Mouse (Mus musculus) C2C12 (cell line): ENCODE measurements around the gene Il10.

Source experiments
- CEBPB ChIP-seq: IDR thresholded peaks from one replicate; pipeline ENCODE4 v1.6.1; 2011; ENCODE audit warnings: low read depth, mild to moderate bottlenecking, control low read depth, moderate library complexity
- CTCF ChIP-seq: IDR thresholded peaks from one replicate; pipeline ENCODE4 v1.5.1; 2011; ENCODE audit not compliant: control insufficient read depth, insufficient read depth, insufficient read length
- FOSL1 ChIP-seq: IDR thresholded peaks from one replicate; pipeline ENCODE4 v1.8.0; 2011; ENCODE audit warnings: mild to moderate bottlenecking, low read length; ENCODE audit not compliant: poor library complexity, insufficient read depth, severe bottlenecking
- MAX ChIP-seq: IDR thresholded peaks from one replicate; pipeline ENCODE4 v1.6.1; 2011; ENCODE audit warnings: mild to moderate bottlenecking, control low read depth
- MYOD1 ChIP-seq: IDR thresholded peaks from one replicate; pipeline ENCODE4 v1.6.1; 2011; ENCODE audit warnings: low read depth; ENCODE audit not compliant: control insufficient read depth, insufficient read length
- MYOG ChIP-seq: IDR thresholded peaks from one replicate; pipeline ENCODE4 v1.6.1; 2011; ENCODE audit not compliant: control insufficient read depth, insufficient read length; ENCODE audit errors: extremely low read depth
- USF1 ChIP-seq: IDR thresholded peaks from one replicate; pipeline ENCODE4 v1.6.1; 2011; ENCODE audit warnings: low read depth, mild to moderate bottlenecking, control low read depth, moderate library complexity

DNA sequence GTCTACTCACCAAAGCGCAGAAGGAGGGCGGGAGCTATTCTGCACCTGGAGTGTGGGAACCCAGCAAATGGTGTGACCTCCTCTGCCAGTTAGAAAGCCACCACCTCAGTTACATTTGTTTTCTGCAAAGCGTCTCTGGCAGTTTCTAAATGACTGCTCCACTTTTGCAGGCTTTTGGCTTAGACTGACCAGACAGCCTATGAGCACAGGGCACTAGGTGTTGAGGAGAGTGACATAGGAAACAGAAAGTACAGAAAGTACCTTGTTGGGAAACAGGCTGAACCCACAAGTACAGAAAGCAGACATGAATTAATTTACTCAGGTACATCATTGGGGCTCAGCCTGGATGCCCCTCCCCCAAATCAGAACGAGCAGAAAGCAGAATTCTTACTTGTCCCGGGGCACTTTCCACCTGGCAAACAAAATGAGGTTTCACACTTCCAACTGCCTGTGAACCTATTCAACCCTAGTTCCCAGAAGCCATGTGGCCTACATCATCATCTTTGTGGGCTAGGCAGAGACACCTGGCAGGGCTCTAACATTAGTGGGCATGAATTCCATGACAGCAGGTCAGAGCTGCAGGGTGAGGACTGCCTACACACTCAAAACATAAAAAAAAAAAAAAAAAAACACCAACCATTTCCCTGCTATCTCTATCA lies 3.1 kb downstream of the Il10 start:
- TF ChIP-seq CTCF, result no peak
- TF ChIP-seq USF1, result no peak
- TF ChIP-seq MAX, result no peak
- no peak for TF ChIP-seq MYOG
- TF ChIP-seq FOSL1, result no peak
- TF ChIP-seq CEBPB, result no peak
- TF ChIP-seq MYOD1, result no peak
